Mouse (Mus musculus): ENCODE measurements around the gene Wars2. TPM values are rescaled to one million over a fixed set of nuclear protein-coding genes. Genes with fewer than 3 reads are reported as not detected.

Wars2 gene
- polyA plus RNA-seq, 1 experiment, result 0.04 TPM

DNA sequence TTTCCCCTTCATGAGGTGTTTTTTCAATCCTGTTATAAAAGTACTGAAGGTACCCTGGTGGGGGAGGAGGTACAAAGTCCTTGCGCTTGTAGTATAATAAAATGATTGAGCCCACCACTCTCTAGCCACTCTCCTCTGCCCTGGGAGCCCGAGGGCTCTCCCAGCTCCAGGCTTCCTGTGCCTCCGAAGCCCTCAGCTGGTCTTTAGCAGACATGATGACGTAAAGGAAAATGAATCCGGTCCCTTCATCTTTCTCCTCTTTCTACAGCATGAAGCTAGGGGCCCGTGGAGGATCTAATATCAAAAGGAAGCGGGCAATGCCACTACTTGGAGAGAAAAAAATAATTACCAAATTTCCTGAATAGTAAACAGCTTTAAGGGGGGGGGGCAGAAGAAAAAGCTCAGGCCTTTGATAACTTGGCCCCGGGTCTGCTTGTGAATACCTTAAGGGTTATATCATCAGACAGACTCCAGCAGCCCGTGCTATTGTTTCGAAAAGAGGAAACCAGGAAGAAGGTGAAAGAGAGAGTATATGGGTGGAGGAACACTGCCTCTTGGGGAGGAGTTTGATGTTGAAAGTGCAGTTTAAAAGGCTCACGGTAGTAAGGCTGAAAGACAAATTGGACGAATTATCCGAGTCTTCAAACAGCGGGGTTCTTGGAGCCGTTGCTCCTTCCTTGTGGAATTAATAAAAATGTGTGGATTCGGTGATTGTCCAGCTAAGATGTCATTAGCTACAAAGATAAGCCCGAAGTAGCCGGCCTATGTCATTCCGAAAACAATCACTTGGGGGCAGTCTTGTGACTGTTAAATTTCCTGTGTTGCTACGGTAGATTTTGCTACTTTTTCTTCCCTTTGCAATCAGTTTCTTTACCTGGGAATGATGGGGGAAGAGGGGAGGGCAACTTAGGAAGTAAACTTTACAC lies 92.8 kb downstream of the Wars2 start:
- Histone ChIP-seq H3K36me3 (ENCODE audit: control insufficient read depth) (no peaks in the 10 kb centered on the region), H3K4me3 (replicated peaks) (no peak overlapping the region), H3K9me3 (ENCODE audit: control insufficient read depth, low read length) (no peaks in the 10 kb centered on the region), H3K4me1 (ENCODE audit: control insufficient read depth) (no peaks in the 10 kb centered on the region), H3K27me3 (ENCODE audit: control insufficient read depth) (peaks cover 66% of the 10 kb centered on the region)
- no peak for TF ChIP-seq TAL1 (IDR thresholded peaks at IDR 0.05; ENCODE audit: low read length)
- no peak for TF ChIP-seq GATA1 (IDR thresholded peaks at IDR 0.05; ENCODE audit: low read length)

DNA sequence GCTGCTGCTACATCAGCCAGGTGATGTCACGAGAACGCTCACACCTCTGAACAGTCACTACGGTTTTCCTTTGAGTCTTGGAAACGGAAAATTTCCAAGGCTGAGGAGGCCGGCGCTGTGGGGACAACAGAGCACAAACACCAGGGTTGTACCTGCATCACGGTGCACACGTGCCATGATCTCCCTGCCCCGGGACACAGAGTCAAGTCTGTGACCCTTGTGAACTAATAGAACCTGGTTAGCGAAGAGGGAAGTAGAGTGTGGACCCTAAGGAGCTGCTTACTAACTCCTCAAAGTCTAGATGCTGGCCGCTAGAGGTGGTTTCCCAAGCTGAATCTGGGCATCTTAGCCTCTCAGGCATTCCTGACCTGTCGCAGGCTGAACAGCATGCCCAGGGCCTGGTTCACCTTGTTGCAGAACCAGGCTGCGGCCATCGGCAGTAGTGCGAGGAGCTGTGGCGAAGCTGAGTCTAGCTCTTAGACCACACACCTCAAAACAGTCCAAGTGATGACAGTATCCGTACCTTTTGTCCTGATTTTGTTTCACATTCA lies 93.5 kb downstream of the Wars2 start:
- Histone ChIP-seq H3K4me1 (ENCODE audit: control insufficient read depth) (no peaks in the 10 kb centered on the region), H3K36me3 (ENCODE audit: control insufficient read depth) (no peaks in the 10 kb centered on the region), H3K4me3 (replicated peaks) (no peak overlapping the region), H3K9me3 (ENCODE audit: control insufficient read depth, low read length) (no peaks in the 10 kb centered on the region), H3K27me3 (ENCODE audit: control insufficient read depth) (peaks cover 73% of the 10 kb centered on the region)
- TF ChIP-seq GATA1 (IDR thresholded peaks at IDR 0.05; ENCODE audit: low read length), result no peak
- no peak for TF ChIP-seq TAL1 (IDR thresholded peaks at IDR 0.05; ENCODE audit: low read length)

GRCm38 (mm10) chr3:99235116-99235803 lies 94.4 kb downstream of the Wars2 start:
- Histone ChIP-seq H3K36me3 (ENCODE audit: control insufficient read depth) (no peaks in the 10 kb centered on the region), H3K4me1 (ENCODE audit: control insufficient read depth) (no peaks in the 10 kb centered on the region), H3K4me3 (replicated peaks) (no peak overlapping the region), H3K9me3 (ENCODE audit: control insufficient read depth, low read length) (no peaks in the 10 kb centered on the region), H3K27me3 (ENCODE audit: control insufficient read depth) (peaks cover 82% of the 10 kb centered on the region)
- no peak for TF ChIP-seq GATA1 (IDR thresholded peaks at IDR 0.05; ENCODE audit: low read length)
- TF ChIP-seq TAL1 (IDR thresholded peaks at IDR 0.05; ENCODE audit: low read length), result no peak

DNA sequence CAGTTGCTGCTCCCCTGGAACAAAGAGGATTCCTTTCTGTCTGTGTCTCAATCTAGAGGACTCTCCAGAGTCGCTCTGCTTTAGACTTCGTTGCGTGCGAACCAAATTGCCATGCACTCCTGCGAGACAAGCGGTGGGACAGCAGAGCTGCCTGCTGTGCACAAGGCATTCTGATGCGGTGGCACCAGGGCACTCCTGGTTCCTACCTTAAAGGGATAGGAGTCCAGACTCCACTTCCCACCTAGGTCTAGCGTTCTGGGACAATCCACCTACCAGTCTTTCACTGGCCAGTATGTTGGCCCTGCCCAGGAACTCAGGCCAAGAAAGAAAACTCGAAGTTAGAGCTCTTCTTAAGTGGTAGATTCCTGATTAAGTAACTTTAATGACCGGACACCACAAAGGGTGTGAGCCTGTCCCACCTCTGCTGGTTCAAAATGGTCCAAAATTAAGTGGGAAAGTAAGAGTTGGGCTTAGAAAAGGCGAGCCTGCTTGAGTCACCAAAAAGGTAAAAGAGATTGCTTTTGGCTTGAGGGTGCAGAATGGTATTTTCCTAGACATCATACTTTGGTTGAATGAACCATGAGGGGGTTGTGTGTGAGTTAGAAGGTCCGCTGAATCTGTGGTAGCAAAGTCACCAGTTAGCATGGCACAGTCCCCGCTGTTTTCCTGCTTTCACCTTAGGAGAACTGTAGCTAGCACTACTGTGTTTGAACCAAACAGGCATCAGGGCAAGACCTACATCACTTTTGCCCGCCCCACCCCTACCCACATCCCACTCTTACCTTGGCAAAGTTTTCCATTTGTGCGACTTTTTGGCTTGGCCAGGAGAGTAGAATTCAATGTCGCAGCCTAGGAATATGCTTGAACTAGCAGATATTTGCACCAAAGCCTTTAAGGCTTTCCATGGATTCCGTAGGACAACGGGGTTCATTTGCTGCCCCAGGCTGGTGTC lies 95.2 kb downstream of the Wars2 start:
- TF ChIP-seq GATA1 (IDR thresholded peaks at IDR 0.05; ENCODE audit: low read length) (no peak), TAL1 (IDR thresholded peaks at IDR 0.05; ENCODE audit: low read length) (no peak)
- H3K27me3 ChIP-seq (ENCODE audit: control insufficient read depth), result peaks cover 90% of the 10 kb centered on the region

GRCm38 (mm10) chr3:99238691-99239090 lies 97.8 kb downstream of the Wars2 start:
- TF ChIP-seq GATA1 (IDR thresholded peaks at IDR 0.05; ENCODE audit: low read length) (no peak), TAL1 (IDR thresholded peaks at IDR 0.05; ENCODE audit: low read length) (no peak)
- no peaks in the 10 kb centered on the region for H3K9me3 ChIP-seq (ENCODE audit: control insufficient read depth, low read length)
- H3K36me3 ChIP-seq (ENCODE audit: control insufficient read depth), result no peaks in the 10 kb centered on the region
- H3K4me1 ChIP-seq (ENCODE audit: control insufficient read depth), result no peaks in the 10 kb centered on the region
- H3K4me3 ChIP-seq (replicated peaks), result no peak overlapping the region
- peaks cover 100% of the 10 kb centered on the region for H3K27me3 ChIP-seq (ENCODE audit: control insufficient read depth)

More for the DNA sequence above, 95.2 kb downstream of the Wars2 start:
- Histone ChIP-seq H3K4me3 (replicated peaks) (no peak overlapping the region), H3K4me1 (ENCODE audit: control insufficient read depth) (no peaks in the 10 kb centered on the region), H3K36me3 (ENCODE audit: control insufficient read depth) (no peaks in the 10 kb centered on the region), H3K9me3 (ENCODE audit: control insufficient read depth, low read length) (no peaks in the 10 kb centered on the region)

- no peaks in the 10 kb centered on the region for H3K4me1 ChIP-seq (ENCODE audit: control insufficient read depth)
Measured at GRCm38 (mm10) chr3:99239301-99240045, 98.6 kb downstream of the Wars2 start.

GRCm38 (mm10) chr3:99240213-99240720 lies 99.4 kb downstream of the Wars2 start, which contains the start of gene Tbx15:
TSS of gene Tbx15 (plus strand) at chr3:99240381.
- Histone ChIP-seq H3K27me3 (ENCODE audit: control insufficient read depth) (peaks cover 98% of the 10 kb centered on the region), H3K9me3 (ENCODE audit: control insufficient read depth, low read length) (no peaks in the 10 kb centered on the region), H3K36me3 (ENCODE audit: control insufficient read depth) (no peaks in the 10 kb centered on the region), H3K4me3 (replicated peaks) (no peak within 1 kb of the TSS), H3K4me1 (ENCODE audit: control insufficient read depth) (no peaks in the 10 kb centered on the region)
- TF ChIP-seq TAL1 (IDR thresholded peaks at IDR 0.05; ENCODE audit: low read length), result no peak
- no peak for TF ChIP-seq GATA1 (IDR thresholded peaks at IDR 0.05; ENCODE audit: low read length)

More at GRCm38 (mm10) chr3:99239301-99240045, 98.6 kb downstream of the Wars2 start:
- Histone ChIP-seq H3K36me3 (ENCODE audit: control insufficient read depth) (no peaks in the 10 kb centered on the region), H3K4me3 (replicated peaks) (no peak overlapping the region), H3K27me3 (ENCODE audit: control insufficient read depth) (peaks cover 98% of the 10 kb centered on the region), H3K9me3 (ENCODE audit: control insufficient read depth, low read length) (no peaks in the 10 kb centered on the region)
- no peak for TF ChIP-seq GATA1 (IDR thresholded peaks at IDR 0.05; ENCODE audit: low read length)
- no peak for TF ChIP-seq TAL1 (IDR thresholded peaks at IDR 0.05; ENCODE audit: low read length)

Measured in erythroblast, embryonic 14.5 days (primary cell).